ENCODE assay signal across 8 mouse cellular contexts in genomic region chr13:21781021-21781555, GRCm38 (mm10). TPM values are rescaled to one million over a fixed set of nuclear protein-coding genes. Genes with fewer than 3 reads are reported as not detected.
DNase-seq lines count a peak whose midpoint lies in the region; ATAC-seq and TF ChIP-seq lines count a peak whose summit lies in the region.

No protein-coding gene starts in this region.

- H3K27ac ChIP-seq in heart, embryonic 13.5 days (replicated peaks): peak overlapping the region; percentile 92
- H3K27ac ChIP-seq in ES-Bruce4 (ENCODE audit: insufficient read depth, low read length): no peak overlapping the region
- H3K27ac ChIP-seq in hindbrain, embryonic 10.5 days: peak overlapping the region; percentile 97
- H3K27ac ChIP-seq in midbrain, embryonic 10.5 days (replicated peaks): peak overlapping the region; percentile 97

- TF ChIP-seq CTCF in ES-Bruce4 (IDR thresholded peaks at IDR 0.05; ENCODE audit: low read depth, low read length): no peak

- whole genome bisulfite sequencing in heart, embryonic 13.5 days: 36% methylated on average over 6 of the region's 6 CpGs
- 45% methylated on average over 6 of the region's 6 CpGs for WGBS in hindbrain, embryonic 10.5 days
- 43% methylated on average over 6 of the region's 6 CpGs for WGBS in midbrain, embryonic 10.5 days

- no peak for DNase-seq in heart, postnatal 4 days
- DNase-seq in hindbrain, embryonic 10.5 days (ENCODE audit: low spot score): no peak
- DNase-seq in midbrain, embryonic 10.5 days (ENCODE audit: low spot score): no peak
- no peak for DNase-seq in urinary bladder, postnatal 25 days (ENCODE audit: low spot score)
- DNase-seq in thymus, postnatal 4 days: no peak

- no peak for TF ChIP-seq POLR2A in ES-Bruce4 (IDR thresholded peaks at IDR 0.05; ENCODE audit: insufficient read depth, low read length)

- ATAC-seq in heart, embryonic 13.5 days (ENCODE audit: extremely low read depth, insufficient number of reproducible peaks, low FRiP score, low TSS enrichment): no peak
- ATAC-seq in megakaryocyte progenitor cell, adult 5-6 weeks (replicated peaks; ENCODE audit: poor library complexity): no peak

- H3K4me2 ChIP-seq in heart, embryonic 13.5 days: peak overlapping the region; percentile 79

- peak overlapping the region; percentile 92 for H3K9ac ChIP-seq in heart, embryonic 13.5 days
- H3K9ac ChIP-seq in ES-Bruce4 (ENCODE audit: low read depth, poor library complexity, severe bottlenecking): 0 out of 2 replicates have a peak overlapping the region, but pooled peaks have one; percentile 25

- no peaks in the 10 kb centered on the region for H3K36me3 ChIP-seq in heart, embryonic 13.5 days
- no peaks in the 10 kb centered on the region for H3K36me3 ChIP-seq in ES-Bruce4 (ENCODE audit: control insufficient read depth, insufficient read depth, low read length, poor library complexity, severe bottlenecking)
- H3K36me3 ChIP-seq in hindbrain, embryonic 10.5 days: no peaks in the 10 kb centered on the region
- no peaks in the 10 kb centered on the region for H3K36me3 ChIP-seq in midbrain, embryonic 10.5 days

- no peaks in the 10 kb centered on the region for H3K9me3 ChIP-seq in heart, embryonic 13.5 days
- H3K9me3 ChIP-seq in ES-Bruce4 (replicated peaks; ENCODE audit: control insufficient read depth, insufficient read depth, low read length, poor library complexity, severe bottlenecking): no peaks in the 10 kb centered on the region
- no peaks in the 10 kb centered on the region for H3K9me3 ChIP-seq in hindbrain, embryonic 10.5 days
- H3K9me3 ChIP-seq in midbrain, embryonic 10.5 days (replicated peaks): no peaks in the 10 kb centered on the region

- no peak for TF ChIP-seq EP300 in ES-Bruce4 (IDR thresholded peaks at IDR 0.05; ENCODE audit: insufficient read depth, low read depth, low read length)

- H3K27me3 ChIP-seq in heart, embryonic 13.5 days (replicated peaks): no peaks in the 10 kb centered on the region
- no peaks in the 10 kb centered on the region for H3K27me3 ChIP-seq in ES-Bruce4 (ENCODE audit: control insufficient read depth, insufficient read depth, low read length, poor library complexity, severe bottlenecking)
- H3K27me3 ChIP-seq in hindbrain, embryonic 10.5 days (ENCODE audit: insufficient read depth, poor library complexity, severe bottlenecking): no peaks in the 10 kb centered on the region
- no peaks in the 10 kb centered on the region for H3K27me3 ChIP-seq in midbrain, embryonic 10.5 days (ENCODE audit: low read depth, poor library complexity, severe bottlenecking)

- peaks cover 44% of the 10 kb centered on the region for H3K4me1 ChIP-seq in heart, embryonic 13.5 days
- peaks cover 2% of the 10 kb centered on the region for H3K4me1 ChIP-seq in ES-Bruce4 (ENCODE audit: control insufficient read depth, insufficient read depth, low read length)
- H3K4me1 ChIP-seq in hindbrain, embryonic 10.5 days (replicated peaks): peaks cover 55% of the 10 kb centered on the region
- peaks cover 56% of the 10 kb centered on the region for H3K4me1 ChIP-seq in midbrain, embryonic 10.5 days

- peak overlapping the region; percentile 67 for H3K4me3 ChIP-seq in heart, embryonic 13.5 days
- H3K4me3 ChIP-seq in ES-Bruce4 (ENCODE audit: low read depth, low read length): no peak overlapping the region
- peak overlapping the region; percentile 77 for H3K4me3 ChIP-seq in hindbrain, embryonic 10.5 days
- H3K4me3 ChIP-seq in midbrain, embryonic 10.5 days: peak overlapping the region; percentile 76

RNA-seq across cellular contexts. Expression of gene Hist1h1b, which starts 0.7 kb away (rescaled TPM):
- 13.1 and 13.2 TPM in 2 replicates for polyA plus RNA-seq in heart, embryonic 13.5 days (2015; fragmentation: Nextera tagmentation; extraction: Ambion mirVana)
- 100 to 1,000 TPM; 295 to 307 TPM for total RNA-seq in heart, postnatal 4 days (2021)
- polyA plus RNA-seq in ES-Bruce4 (2011; ENCODE audit: insufficient read depth, insufficient read length, low read depth, missing spikeins): 7.4 and 9.2 TPM in 2 replicates
- polyA plus RNA-seq in hindbrain, embryonic 10.5 days (2016; fragmentation: Nextera tagmentation; extraction: Ambion mirVana): 39.0 and 41.1 TPM in 2 replicates
- polyA plus RNA-seq in midbrain, embryonic 10.5 days (2016; fragmentation: Nextera tagmentation; extraction: Ambion mirVana): 31.5 and 37.7 TPM in 2 replicates
- total RNA-seq in megakaryocyte progenitor cell, adult 5-6 weeks (2015): 614 and 670 TPM in 2 replicates
- 1,549 and 1,625 TPM in 2 replicates for total RNA-seq in megakaryocyte progenitor cell, adult 5-6 weeks (2017)

RNA-seq across cellular contexts. Expression of gene Hist1h3i, which starts 2.1 kb away (rescaled TPM):
- polyA plus RNA-seq in heart, embryonic 13.5 days (2015; fragmentation: Nextera tagmentation; extraction: Ambion mirVana): 63.6 and 66.6 TPM in 2 replicates
- 100 to 1,000 TPM; 504 to 518 TPM for total RNA-seq in heart, postnatal 4 days (2021)
- polyA plus RNA-seq in ES-Bruce4 (2011; ENCODE audit: insufficient read depth, insufficient read length, low read depth, missing spikeins): not detected in 2 replicates
- 112 and 120 TPM in 2 replicates for polyA plus RNA-seq in hindbrain, embryonic 10.5 days (2016; fragmentation: Nextera tagmentation; extraction: Ambion mirVana)
- 114 and 126 TPM in 2 replicates for polyA plus RNA-seq in midbrain, embryonic 10.5 days (2016; fragmentation: Nextera tagmentation; extraction: Ambion mirVana)
- total RNA-seq in megakaryocyte progenitor cell, adult 5-6 weeks (2015): 244 and 246 TPM in 2 replicates
- total RNA-seq in megakaryocyte progenitor cell, adult 5-6 weeks (2017): 294 and 383 TPM in 2 replicates

RNA-seq across cellular contexts. Expression of gene Hist1h2an, which starts 5.9 kb away (rescaled TPM):
- 1.2 and 6.6 TPM in 2 replicates for polyA plus RNA-seq in heart, embryonic 13.5 days (2015; fragmentation: Nextera tagmentation; extraction: Ambion mirVana)
- 100 to 1,000 TPM in 1 of 2 experiments, 10 to 100 TPM in 1; 94.5 to 114 TPM for total RNA-seq in heart, postnatal 4 days (2021)
- not detected in 2 replicates for polyA plus RNA-seq in ES-Bruce4 (2011; ENCODE audit: insufficient read depth, insufficient read length, low read depth, missing spikeins)
- polyA plus RNA-seq in hindbrain, embryonic 10.5 days (2016; fragmentation: Nextera tagmentation; extraction: Ambion mirVana): 9.9 and 11.4 TPM in 2 replicates
- 11.7 and 15.4 TPM in 2 replicates for polyA plus RNA-seq in midbrain, embryonic 10.5 days (2016; fragmentation: Nextera tagmentation; extraction: Ambion mirVana)
- 1.2 and 2.1 TPM in 2 replicates for total RNA-seq in megakaryocyte progenitor cell, adult 5-6 weeks (2015)
- 859 and 860 TPM in 2 replicates for total RNA-seq in megakaryocyte progenitor cell, adult 5-6 weeks (2017)

RNA-seq across cellular contexts. Expression of gene Hist1h2bp, which starts 6.2 kb away (rescaled TPM):
- polyA plus RNA-seq in heart, embryonic 13.5 days (2015; fragmentation: Nextera tagmentation; extraction: Ambion mirVana): 0.37 and 0.49 TPM in 2 replicates
- 100 to 1,000 TPM; 213 to 224 TPM for total RNA-seq in heart, postnatal 4 days (2021)
- 2.5 TPM in 1 of 2 replicates, not detected in the other for polyA plus RNA-seq in ES-Bruce4 (2011; ENCODE audit: insufficient read depth, insufficient read length, low read depth, missing spikeins)
- polyA plus RNA-seq in hindbrain, embryonic 10.5 days (2016; fragmentation: Nextera tagmentation; extraction: Ambion mirVana): 2.4 and 3.3 TPM in 2 replicates
- 3.9 and 4.2 TPM in 2 replicates for polyA plus RNA-seq in midbrain, embryonic 10.5 days (2016; fragmentation: Nextera tagmentation; extraction: Ambion mirVana)
- total RNA-seq in megakaryocyte progenitor cell, adult 5-6 weeks (2015): 10.4 and 19.9 TPM in 2 replicates
- total RNA-seq in megakaryocyte progenitor cell, adult 5-6 weeks (2017): 37.0 and 43.7 TPM in 2 replicates

RNA-seq across cellular contexts. Expression of gene Hist1h2bn, which starts 27.2 kb away (rescaled TPM):
- polyA plus RNA-seq in heart, embryonic 13.5 days (2015; fragmentation: Nextera tagmentation; extraction: Ambion mirVana): 1.4 and 3.5 TPM in 2 replicates
- total RNA-seq in heart, postnatal 4 days (2021): 100 to 1,000 TPM; 295 to 300 TPM
- polyA plus RNA-seq in ES-Bruce4 (2011; ENCODE audit: insufficient read depth, insufficient read length, low read depth, missing spikeins): 19.3 and 20.7 TPM in 2 replicates
- polyA plus RNA-seq in hindbrain, embryonic 10.5 days (2016; fragmentation: Nextera tagmentation; extraction: Ambion mirVana): 1.0 and 3.4 TPM in 2 replicates
- 0.55 and 2.6 TPM in 2 replicates for polyA plus RNA-seq in midbrain, embryonic 10.5 days (2016; fragmentation: Nextera tagmentation; extraction: Ambion mirVana)
- 350 and 353 TPM in 2 replicates for total RNA-seq in megakaryocyte progenitor cell, adult 5-6 weeks (2015)
- total RNA-seq in megakaryocyte progenitor cell, adult 5-6 weeks (2017): 1,312 and 1,339 TPM in 2 replicates

Comparison
In these comparisons a context has a peak if more than half of its experiments do, and no peak if none do; other contexts are left out.
1. RNA of gene Hist1h3i, which starts 2.1 kb away (polyA plus RNA-seq): 114 to 126 TPM in midbrain, embryonic 10.5 days, 112 to 120 TPM in hindbrain, embryonic 10.5 days and 63.6 to 66.6 TPM in heart, embryonic 13.5 days; not detected in ES-Bruce4; every median in the first group is over 10 times any median in the second.